Mouse (Mus musculus): ENCODE measurements at regions not wholly inside any gene's neighbourhood (a gene's known extent, or its start where the extent isn't known, plus 50 kb on each side); places are given as distances from the start of the nearest gene placed in this dataset.

GRCm38 (mm10) chr2:178840975-178841374, 410.6 kb downstream of the Cdh26 start:
- H3K27me3 ChIP-seq (replicated peaks): no peaks in the 10 kb centered on the region
- no peaks in the 10 kb centered on the region for H3K79me2 ChIP-seq (replicated peaks; ENCODE audit: control insufficient read depth, extremely low read depth, insufficient read depth, poor library complexity, severe bottlenecking)
- H3K4me3 ChIP-seq (replicated peaks in 1 of 3; ENCODE audit: low read depth in 2 of 3, low read length in 2 of 3, poor library complexity in 1 of 3): no peak overlapping the region
- dilution Hi-C loops (cut with MboI; ENCODE audit: extremely low pct_ligation_motif_present, extremely low pct_unique_long_range_greater_than_20kb, low sequenced_read_pairs) (no loop called here), in situ Hi-C loops (cut with MboI; ENCODE audit: low pct_ligation_motif_present, low pct_unique_long_range_greater_than_20kb, low sequenced_read_pairs) (no loop called here)
- no peak overlapping the region for H3K9ac ChIP-seq (ENCODE audit: insufficient read depth, low read depth)
- no peak overlapping the region for H3K27ac ChIP-seq (ENCODE audit: insufficient read depth, low read depth)
- H3K36me3 ChIP-seq (replicated peaks in 1 of 2; ENCODE audit: control insufficient read depth in 1 of 2, insufficient read depth in 1 of 2, low read length in 1 of 2): no peaks in the 10 kb centered on the region
- TF ChIP-seq ELF1 (IDR thresholded peaks at IDR 0.05; ENCODE audit: low read depth, low read length): no peak
- TF ChIP-seq PAX5 (IDR thresholded peaks at IDR 0.05; ENCODE audit: low read length): no peak
- TF ChIP-seq USF2 (conservative IDR thresholded peaks at IDR 0.05; ENCODE audit: low read depth, low read length): no peak
- TF ChIP-seq CHD2 (IDR thresholded peaks at IDR 0.05; ENCODE audit: low read length): no peak
- TF ChIP-seq USF1 (IDR thresholded peaks at IDR 0.05; ENCODE audit: low read depth, low read length): no peak
- TF ChIP-seq RCOR1 (conservative IDR thresholded peaks at IDR 0.05; ENCODE audit: low read depth, low read length): no peak
- peaks cover 94% of the 10 kb centered on the region for H3K9me3 ChIP-seq (replicated peaks; ENCODE audit: low read length)
- no peaks in the 10 kb centered on the region for H3K4me1 ChIP-seq (ENCODE audit: control insufficient read depth in 1 of 2, insufficient read depth in 2 of 2)
- H3K4me2 ChIP-seq (ENCODE audit: insufficient read depth, low read depth, poor library complexity, severe bottlenecking): no peak overlapping the region
- DNase-seq (ENCODE audit: extremely low read depth): no peak

- Histone ChIP-seq H3K4me1 (ENCODE audit: control insufficient read depth in 1 of 2, insufficient read depth in 2 of 2) (no peaks in the 10 kb centered on the region), H3K79me2 (replicated peaks; ENCODE audit: control insufficient read depth, extremely low read depth, insufficient read depth, poor library complexity, severe bottlenecking) (no peaks in the 10 kb centered on the region), H3K9me3 (replicated peaks; ENCODE audit: low read length) (peaks cover 92% of the 10 kb centered on the region), H3K36me3 (replicated peaks in 1 of 2; ENCODE audit: control insufficient read depth in 1 of 2, insufficient read depth in 1 of 2, low read length in 1 of 2) (no peaks in the 10 kb centered on the region), H3K4me3 (replicated peaks in 1 of 3; ENCODE audit: low read depth in 2 of 3, low read length in 2 of 3, poor library complexity in 1 of 3) (no peak overlapping the region), H3K4me2 (ENCODE audit: insufficient read depth, low read depth, poor library complexity, severe bottlenecking) (no peak overlapping the region), H3K27ac (ENCODE audit: insufficient read depth, low read depth) (no peak overlapping the region), H3K9ac (ENCODE audit: insufficient read depth, low read depth) (no peak overlapping the region), H3K27me3 (replicated peaks) (no peaks in the 10 kb centered on the region)
- dilution Hi-C loops (cut with MboI; ENCODE audit: extremely low pct_ligation_motif_present, extremely low pct_unique_long_range_greater_than_20kb, low sequenced_read_pairs): no loop called here
- DNase-seq (ENCODE audit: extremely low read depth): no peak
- in situ Hi-C loops (cut with MboI; ENCODE audit: low pct_ligation_motif_present, low pct_unique_long_range_greater_than_20kb, low sequenced_read_pairs): no loop called here
- TF ChIP-seq POLR2AphosphoS2 (IDR thresholded peaks at IDR 0.05; ENCODE audit: low read depth, low read length) (no peak), HCFC1 (IDR thresholded peaks at IDR 0.05; ENCODE audit: low read depth, low read length) (no peak)
Observed at GRCm38 (mm10) chr2:178842595-178842994, 412.3 kb downstream of the Cdh26 start.

GRCm38 (mm10) chr2:178843458-178843857, 413.1 kb downstream of the Cdh26 start:
- peaks cover 89% of the 10 kb centered on the region for H3K9me3 ChIP-seq (replicated peaks; ENCODE audit: low read length)
- no peaks in the 10 kb centered on the region for H3K4me1 ChIP-seq (ENCODE audit: control insufficient read depth in 1 of 2, insufficient read depth in 2 of 2)
- TF ChIP-seq IRF4 (IDR thresholded peaks at IDR 0.05; ENCODE audit: low read depth, low read length): no peak
- TF ChIP-seq USF1 (IDR thresholded peaks at IDR 0.05; ENCODE audit: low read depth, low read length): no peak
- TF ChIP-seq CHD2 (IDR thresholded peaks at IDR 0.05; ENCODE audit: low read length): no peak
- DNase-seq (ENCODE audit: extremely low read depth): no peak
- H3K4me3 ChIP-seq (replicated peaks in 1 of 3; ENCODE audit: low read depth in 2 of 3, low read length in 2 of 3, poor library complexity in 1 of 3): no peak overlapping the region
- H3K27ac ChIP-seq (ENCODE audit: insufficient read depth, low read depth): no peak overlapping the region
- H3K4me2 ChIP-seq (ENCODE audit: insufficient read depth, low read depth, poor library complexity, severe bottlenecking): no peak overlapping the region
- no peaks in the 10 kb centered on the region for H3K36me3 ChIP-seq (replicated peaks in 1 of 2; ENCODE audit: control insufficient read depth in 1 of 2, insufficient read depth in 1 of 2, low read length in 1 of 2)
- H3K27me3 ChIP-seq (replicated peaks): no peaks in the 10 kb centered on the region
- H3K79me2 ChIP-seq (replicated peaks; ENCODE audit: control insufficient read depth, extremely low read depth, insufficient read depth, poor library complexity, severe bottlenecking): no peaks in the 10 kb centered on the region
- dilution Hi-C loops (cut with MboI; ENCODE audit: extremely low pct_ligation_motif_present, extremely low pct_unique_long_range_greater_than_20kb, low sequenced_read_pairs): no loop called here
- in situ Hi-C loops (cut with MboI; ENCODE audit: low pct_ligation_motif_present, low pct_unique_long_range_greater_than_20kb, low sequenced_read_pairs): no loop called here
- H3K9ac ChIP-seq (ENCODE audit: insufficient read depth, low read depth): no peak overlapping the region
